Mouse (Mus musculus) midbrain, postnatal 0 days (tissue): ENCODE measurements at regions not wholly inside any gene's neighbourhood (a gene's known extent, or its start where the extent isn't known, plus 50 kb on each side); places are given as distances from the start of the nearest gene placed in this dataset.

Experiments used
- ATAC-seq: fragments of 200-750 bp; cut with Nextera tagmentation; 2 replicates; pipeline ENCODE4 v1.8.0; 2017; ENCODE audit warnings: moderate number of reproducible peaks, mild to moderate bottlenecking, moderate TSS enrichment, moderate library complexity; ENCODE audit not compliant: low FRiP score
- DNase-seq: peaks from one replicate; pipeline ENCODE4 v3.0.0-alpha.2; 2015; ENCODE audit warnings: low spot score
- H3K27ac ChIP-seq: fragments of 300-500 bp; sonication (generic); 2 replicates; pipeline ENCODE4 v1.5.1; 2014; ENCODE audit warnings: low read depth, mild to moderate bottlenecking, low read length, mixed read lengths
- H3K27me3 ChIP-seq: fragments of 300-500 bp; sonication (generic); 2 replicates; pipeline ENCODE4 v1.6.1; 2014; ENCODE audit warnings: low read length, control low read depth, mixed read lengths; ENCODE audit not compliant: insufficient read depth
- H3K36me3 ChIP-seq: fragments of 300-500 bp; sonication (generic); 2 replicates; pipeline ENCODE4 v1.6.1; 2014; ENCODE audit warnings: low read length, control low read depth, mixed read lengths; ENCODE audit not compliant: insufficient read depth
- H3K4me1 ChIP-seq: fragments of 300-500 bp; sonication (generic); 2 replicates; pipeline ENCODE4 v1.6.1; 2014; ENCODE audit warnings: mild to moderate bottlenecking, control low read depth, antibody characterized with exemption, low read length, mixed read lengths; ENCODE audit not compliant: insufficient read depth
- H3K4me2 ChIP-seq: fragments of 300-500 bp; sonication (generic); 2 replicates; pipeline ENCODE4 v1.6.1; 2014; ENCODE audit warnings: low read depth, mild to moderate bottlenecking, low read length, mixed read lengths; ENCODE audit not compliant: poor library complexity, severe bottlenecking
- H3K4me3 ChIP-seq: fragments of 300-500 bp; sonication (generic); 2 replicates; pipeline ENCODE4 v1.5.1; 2014; ENCODE audit warnings: low read depth, mild to moderate bottlenecking, low read length, moderate library complexity
- H3K9ac ChIP-seq: fragments of 300-500 bp; sonication (generic); replicated peaks from 2 replicates; pipeline ENCODE4 v1.6.1; 2014; ENCODE audit warnings: mild to moderate bottlenecking, low read length, moderate library complexity, mixed read lengths; ENCODE audit not compliant: poor library complexity, severe bottlenecking
- H3K9me3 ChIP-seq: fragments of 300-500 bp; sonication (generic); 2 replicates; pipeline ENCODE4 v1.6.1; 2016; ENCODE audit warnings: low read length, control low read depth
- CTCF ChIP-seq: IDR thresholded peaks from 2 replicates; pipeline ENCODE4 v1.5.1; 2016; ENCODE audit warnings: antibody characterized with exemption, mild to moderate bottlenecking
- WGBS: fragments of 180-500 bp; shearing (Covaris S2); extraction: QIAGEN DNeasy Blood & Tissue Kit; methylation state at CpG from one replicate; pipeline ENCODE4 v1.1.7; 2014; 5-methylcytosine and 5-hydroxymethylcytosine counted together

GRCm38 (mm10) chr5:64619752-64620151 is 183.4 kb upstream of the Klf3 start:
- no peak for TF ChIP-seq CTCF
- DNase-seq (no peak), ATAC-seq (no peak)
- H3K27me3 ChIP-seq, result no peaks in the 10 kb centered on the region
- H3K4me1 ChIP-seq, result no peaks in the 10 kb centered on the region; the same call in 1 of the 2 replicates
- no peak overlapping the region for H3K9ac ChIP-seq
- H3K36me3 ChIP-seq, result no peaks in the 10 kb centered on the region
- WGBS, result 90% methylated on average over 5 of the region's 5 CpGs
- H3K27ac ChIP-seq, result no peak overlapping the region
- no peak overlapping the region for H3K4me3 ChIP-seq
- no peaks in the 10 kb centered on the region for H3K9me3 ChIP-seq
- no peak overlapping the region for H3K4me2 ChIP-seq

GRCm38 (mm10) chr5:64620726-64621125 is 182.5 kb upstream of the Klf3 start:
- DNase-seq, result no peak
- H3K4me1 ChIP-seq, result no peaks in the 10 kb centered on the region; the same call in 1 of the 2 replicates
- no peak for TF ChIP-seq CTCF
- no peak overlapping the region for H3K9ac ChIP-seq
- no peaks in the 10 kb centered on the region for H3K27me3 ChIP-seq
- no peak overlapping the region for H3K27ac ChIP-seq
- no peaks in the 10 kb centered on the region for H3K36me3 ChIP-seq
- ATAC-seq, result no peak
- no peak overlapping the region for H3K4me2 ChIP-seq
- WGBS, result 87% methylated on average over 5 of the region's 5 CpGs
- no peak overlapping the region for H3K4me3 ChIP-seq
- no peaks in the 10 kb centered on the region for H3K9me3 ChIP-seq

GRCm38 (mm10) chr5:64621386-64621785 is 181.8 kb upstream of the Klf3 start:
- Histone ChIP-seq H3K36me3 (no peaks in the 10 kb centered on the region), H3K27ac (no peak overlapping the region), H3K4me1 (no peaks in the 10 kb centered on the region), H3K4me3 (no peak overlapping the region), H3K4me2 (no peak overlapping the region), H3K27me3 (no peaks in the 10 kb centered on the region), H3K9ac (no peak overlapping the region), H3K9me3 (no peaks in the 10 kb centered on the region)
- DNase-seq, result no peak
- ATAC-seq, result no peak
- 91% methylated on average over 1 of the region's 1 CpGs for WGBS
- no peak for TF ChIP-seq CTCF

GRCm38 (mm10) chr5:64623653-64624052 is 179.5 kb upstream of the Klf3 start:
- no peaks in the 10 kb centered on the region for H3K4me1 ChIP-seq
- WGBS, result 60% methylated on average over 3 of the region's 3 CpGs
- no peak overlapping the region for H3K4me2 ChIP-seq
- H3K9me3 ChIP-seq, result no peaks in the 10 kb centered on the region
- TF ChIP-seq CTCF, result no peak
- DNase-seq, result no peak
- no peak for ATAC-seq
- no peaks in the 10 kb centered on the region for H3K36me3 ChIP-seq
- H3K4me3 ChIP-seq, result no peak overlapping the region
- H3K27ac ChIP-seq, result no peak overlapping the region
- no peaks in the 10 kb centered on the region for H3K27me3 ChIP-seq
- H3K9ac ChIP-seq, result no peak overlapping the region

GRCm38 (mm10) chr5:64624205-64624604 is 179.0 kb upstream of the Klf3 start:
- no peak for ATAC-seq
- no peak for DNase-seq
- H3K4me3 ChIP-seq, result no peak overlapping the region
- no peaks in the 10 kb centered on the region for H3K9me3 ChIP-seq
- no peaks in the 10 kb centered on the region for H3K36me3 ChIP-seq
- H3K4me1 ChIP-seq, result no peaks in the 10 kb centered on the region
- TF ChIP-seq CTCF, result no peak
- WGBS, result 84% methylated on average over 6 of the region's 6 CpGs
- no peak overlapping the region for H3K9ac ChIP-seq
- H3K4me2 ChIP-seq, result no peak overlapping the region
- no peaks in the 10 kb centered on the region for H3K27me3 ChIP-seq
- no peak overlapping the region for H3K27ac ChIP-seq

GRCm38 (mm10) chr5:64625421-64625820 is 177.8 kb upstream of the Klf3 start:
- 83% methylated on average over 4 of the region's 4 CpGs for WGBS
- ATAC-seq, result no peak
- no peak for TF ChIP-seq CTCF
- Histone ChIP-seq H3K27me3 (no peaks in the 10 kb centered on the region), H3K36me3 (no peaks in the 10 kb centered on the region), H3K4me2 (no peak overlapping the region), H3K9me3 (no peaks in the 10 kb centered on the region), H3K9ac (no peak overlapping the region), H3K4me3 (no peak overlapping the region), H3K4me1 (no peaks in the 10 kb centered on the region), H3K27ac (no peak overlapping the region)
- no peak for DNase-seq
